Mouse (Mus musculus) v-Abl transformed pro-B cells (cell line): ENCODE data around the gene Ilf3.

Experiments
- in situ Hi-C, 2 experiments: fragments of 400-800 bp; cut with MboI; formaldehyde crosslinking; loops; one replicate each; pipeline ENCODE4 v1.15.1; 2025; ENCODE audit not compliant: unreplicated experiment in 2 of 2

Ilf3 gene

DNA sequence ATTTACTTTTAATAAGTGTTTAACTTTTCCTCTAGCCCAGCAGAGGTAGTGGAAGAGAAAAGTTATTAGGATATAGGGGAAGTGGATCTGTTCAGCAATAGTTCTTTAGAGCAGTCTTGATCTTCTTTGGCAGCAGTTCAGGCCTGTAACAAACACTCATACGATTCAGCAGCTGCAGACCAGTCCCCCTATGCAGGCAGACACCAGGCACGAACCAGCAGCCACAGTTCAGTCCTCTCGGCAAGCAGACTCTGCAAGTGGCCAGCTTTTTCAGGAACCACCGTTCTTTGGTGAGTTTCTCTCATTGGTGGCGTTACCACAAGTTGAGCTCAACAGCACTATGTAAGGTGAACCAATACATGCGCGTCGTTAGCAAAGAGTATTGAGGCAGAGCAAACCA, 31.2 kb upstream of the Ilf3 start:
- in situ Hi-C loops = no loop called here

DNA sequence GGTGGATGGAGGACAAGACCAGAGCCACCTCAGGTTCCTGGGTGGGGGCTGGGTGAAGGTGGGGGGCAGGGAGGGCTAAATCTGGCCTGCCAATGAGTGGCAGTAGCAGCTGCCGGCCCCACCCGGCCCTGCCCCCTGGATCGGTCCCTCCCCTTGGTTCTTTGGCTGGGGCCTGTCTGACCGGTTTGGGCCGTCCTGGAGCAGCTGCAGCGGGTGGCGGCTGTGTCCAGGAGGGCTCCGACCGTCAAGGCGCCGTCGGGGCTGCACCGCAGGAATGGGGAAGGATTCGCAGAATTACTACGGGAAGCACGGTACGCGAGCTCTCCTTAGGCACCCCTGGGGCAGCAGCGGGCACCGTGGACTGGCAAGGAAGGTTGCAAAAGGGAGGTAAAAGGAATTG, 30.0 kb upstream of the Ilf3 start:
- in situ Hi-C loops = no loop called here

DNA sequence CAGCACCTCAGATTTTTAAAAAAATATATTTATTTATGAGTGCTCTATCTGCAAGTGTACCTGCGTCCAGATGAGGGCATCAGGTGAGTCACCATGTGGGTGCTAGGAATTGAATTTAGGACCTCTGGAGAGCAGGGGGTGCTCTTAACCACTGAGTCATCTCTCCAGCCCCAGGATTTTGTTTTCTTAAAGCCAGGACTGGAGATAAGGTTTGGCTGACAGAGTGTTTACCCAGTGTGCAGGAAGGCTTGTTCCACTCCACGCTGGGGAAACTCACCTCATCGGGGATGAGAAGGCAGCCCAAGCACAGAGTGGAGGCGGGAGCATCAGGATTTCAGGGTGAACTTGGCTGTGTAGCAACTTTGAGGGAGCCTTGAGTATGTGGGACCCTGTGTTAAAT, 27.3 kb upstream of the Ilf3 start:
- in situ Hi-C loops = no loop called here

DNA sequence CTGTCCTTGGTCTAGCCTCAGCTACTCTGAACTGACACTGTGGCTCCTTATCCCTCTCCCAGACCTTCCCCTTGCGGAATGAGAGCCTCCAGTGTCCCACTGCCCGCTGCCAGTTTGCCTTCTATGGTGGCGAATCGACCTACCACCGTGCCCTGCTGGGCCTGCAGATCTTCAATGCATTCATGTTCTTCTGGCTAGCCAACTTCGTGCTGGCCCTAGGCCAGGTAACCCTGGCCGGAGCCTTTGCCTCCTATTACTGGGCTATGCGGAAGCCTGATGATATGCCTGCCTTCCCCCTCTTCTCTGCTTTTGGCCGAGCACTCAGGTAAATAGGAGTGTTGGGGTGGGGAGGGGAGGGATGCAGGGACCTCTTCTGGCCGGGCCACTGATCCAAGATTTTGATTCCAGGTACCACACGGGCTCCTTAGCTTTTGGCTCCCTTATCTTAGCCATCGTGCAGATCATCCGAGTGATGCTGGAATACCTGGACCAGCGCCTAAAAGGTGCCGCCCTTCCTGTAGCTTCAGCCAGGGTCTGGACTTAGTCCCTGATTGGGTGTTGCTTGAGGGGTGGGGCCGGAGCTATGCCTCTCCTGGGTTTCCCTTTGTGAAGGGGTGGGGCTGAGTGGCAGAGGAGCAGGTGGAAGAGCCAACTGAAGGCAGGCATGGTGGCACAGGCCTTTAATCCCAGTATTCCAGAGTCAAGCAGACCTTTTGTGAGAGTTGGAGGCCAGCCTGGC, 20.9 kb upstream of the Ilf3 start:
- in situ Hi-C loops = no loop called here

DNA sequence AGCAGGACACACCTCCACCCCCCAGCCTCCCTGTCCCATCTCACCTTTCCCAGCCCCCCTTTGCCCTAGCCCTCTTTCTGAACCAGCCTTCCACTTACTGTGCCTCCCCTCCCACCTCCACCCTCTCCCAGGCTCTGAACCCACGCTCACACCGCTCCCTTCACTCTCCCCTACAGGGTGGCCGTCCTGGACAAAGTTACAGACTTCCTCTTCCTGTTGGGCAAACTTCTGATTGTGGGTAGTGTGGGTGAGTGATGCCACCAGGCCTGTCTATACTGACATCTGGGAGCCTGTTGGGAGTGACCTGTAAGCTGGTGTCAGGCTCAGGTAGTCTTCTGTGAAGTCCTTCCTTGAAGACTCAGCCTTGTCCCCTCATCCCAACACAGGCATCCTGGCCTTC, 19.5 kb upstream of the Ilf3 start:
- in situ Hi-C loops = no loop called here

DNA sequence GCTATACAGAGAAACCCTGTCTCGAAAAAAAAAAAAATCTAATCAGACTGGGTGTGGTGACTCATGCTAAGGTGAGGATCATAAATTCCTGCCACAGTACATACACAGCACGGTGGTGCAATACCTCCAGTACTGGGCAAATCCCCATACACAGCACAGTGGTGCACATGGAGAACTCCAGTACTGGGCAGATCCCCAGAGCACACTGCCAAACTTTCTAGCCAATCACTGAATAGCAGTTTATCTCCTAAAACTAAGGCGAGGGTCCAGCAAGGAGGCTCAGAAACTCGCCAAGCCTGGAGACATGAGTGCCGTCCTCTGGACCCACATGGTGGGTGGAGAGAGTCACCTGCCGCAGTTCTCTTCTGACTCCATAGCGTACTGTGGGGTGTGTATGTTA, 16.5 kb upstream of the Ilf3 start:
- in situ Hi-C loops = loop anchor here (5.0 kb wide), 3 partner anchors 34 to 129 kb away; partner anchors contain the start of gene Ap1m2 (in 1 of the 2)

DNA sequence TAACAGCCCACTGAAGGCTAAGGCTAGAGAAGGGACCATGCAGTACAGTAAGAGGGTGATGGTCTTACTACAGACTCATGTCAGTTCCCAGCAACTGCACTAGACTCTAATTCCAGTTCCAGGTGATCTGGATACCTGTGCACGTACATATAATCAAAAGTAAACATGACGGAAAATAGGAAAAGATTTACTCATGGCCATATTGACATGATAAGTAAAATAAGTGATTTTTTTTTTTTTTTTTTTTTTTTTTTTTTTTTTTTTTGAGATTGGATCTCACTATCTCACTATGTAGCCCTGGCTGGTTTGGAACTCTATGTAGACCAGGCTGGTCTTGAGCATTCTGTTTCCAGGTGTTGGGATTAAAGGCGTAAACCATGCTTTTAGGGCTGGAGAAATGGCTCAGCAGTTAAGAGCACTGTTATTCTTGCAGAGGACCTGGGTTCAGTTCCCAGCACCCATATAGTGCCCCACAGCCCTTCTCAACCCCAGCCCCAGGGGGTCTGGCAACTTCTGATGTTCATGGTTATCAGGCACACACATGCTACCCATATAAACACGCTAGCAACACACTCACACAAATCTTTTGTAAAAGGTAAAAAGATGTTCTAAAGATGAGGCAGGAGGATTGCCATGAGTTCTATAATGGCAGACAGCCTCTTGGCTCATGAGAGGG, 15.8 kb upstream of the Ilf3 start:
- in situ Hi-C loops = loop anchor here (5.0 kb wide), 3 partner anchors 35 to 130 kb away; partner anchors contain the start of gene Ap1m2 (in 1 of the 2)

DNA sequence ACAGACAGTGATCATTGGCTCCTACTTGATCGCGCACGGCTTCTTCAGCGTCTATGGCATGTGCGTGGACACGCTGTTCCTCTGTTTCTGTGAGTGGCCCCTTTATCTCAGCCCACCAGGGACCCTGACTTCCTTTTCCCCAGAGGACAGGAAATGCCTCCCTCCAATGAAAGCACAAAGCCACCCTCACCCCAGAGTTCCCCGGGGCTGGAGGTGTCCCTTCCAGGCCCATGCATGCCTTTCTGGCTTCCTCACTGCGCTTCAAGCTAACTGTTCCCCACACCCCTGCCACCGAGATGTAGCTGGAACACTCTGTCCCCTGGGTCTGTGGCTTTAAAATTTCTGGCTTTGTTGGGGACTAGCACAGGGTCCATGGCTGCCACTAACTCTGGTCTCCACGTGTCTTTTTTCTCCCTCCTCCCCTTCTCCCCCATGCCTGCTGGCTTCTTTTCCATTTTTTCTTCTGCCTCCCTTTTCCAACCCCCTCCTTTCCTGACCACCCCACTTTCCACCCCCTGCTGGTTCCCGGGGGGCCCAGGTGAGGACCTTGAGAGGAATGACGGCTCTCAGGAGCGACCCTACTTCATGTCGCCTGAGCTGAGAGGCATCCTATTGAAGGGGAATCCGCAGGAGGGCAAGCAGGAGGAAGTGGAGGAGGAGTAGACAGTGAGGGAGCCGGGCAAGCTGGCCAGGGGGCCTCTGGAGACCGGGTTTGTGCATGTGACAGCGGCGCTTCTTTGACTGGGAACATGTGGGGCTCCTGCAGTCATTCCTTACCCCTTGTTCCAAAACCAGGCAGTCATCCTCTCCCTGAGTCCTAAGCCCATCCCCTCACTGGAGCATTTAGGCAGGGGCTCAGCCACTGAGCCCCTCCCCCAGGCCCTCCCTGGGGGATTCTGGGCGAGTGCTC, 15.0 kb upstream of the Ilf3 start:
- in situ Hi-C loops = loop anchor here (5.0 kb wide), 3 partner anchors 35 to 130 kb away; partner anchors contain the start of gene Ap1m2 (in 1 of the 2)

DNA sequence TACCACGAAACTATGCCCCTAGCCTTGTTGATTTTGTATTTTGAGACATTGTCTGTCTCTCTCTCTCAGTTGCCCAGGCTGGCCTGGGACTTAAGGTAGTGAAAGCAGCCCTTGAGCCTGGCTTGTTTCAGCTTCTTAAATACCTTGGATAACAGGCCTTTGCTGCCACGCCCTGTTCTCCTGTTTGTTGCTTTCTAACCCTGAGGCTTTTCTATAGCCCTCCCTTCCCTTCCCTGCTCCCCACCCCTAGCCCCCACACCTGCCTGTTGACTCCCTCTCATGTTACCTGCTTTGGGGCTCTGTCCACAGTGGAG, 14.3 kb upstream of the Ilf3 start:
- in situ Hi-C loops = loop anchor here (5.0 kb wide), 3 partner anchors 36 to 131 kb away; partner anchors contain the start of gene Ap1m2 (in 1 of the 2)

DNA sequence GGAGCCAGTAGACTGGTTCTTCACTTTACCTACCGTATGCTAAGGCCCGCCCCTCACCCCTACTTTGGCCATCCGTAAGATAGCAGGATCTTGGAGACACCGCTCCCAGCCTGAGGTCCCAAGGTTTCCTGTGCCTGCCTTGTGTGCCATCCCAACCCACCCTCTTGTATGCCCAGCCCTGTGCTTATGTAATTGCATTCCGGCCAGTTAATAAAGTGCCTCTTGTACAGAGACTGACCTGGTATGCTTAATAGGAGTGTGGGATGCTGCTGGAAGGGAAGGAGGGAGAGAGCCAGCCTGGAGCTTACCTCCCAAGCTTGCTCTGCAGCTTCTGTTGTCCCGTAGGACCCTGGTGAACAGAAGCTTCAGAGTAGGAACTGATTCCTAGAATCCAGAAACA, 12.9 kb upstream of the Ilf3 start:
- in situ Hi-C loops = loop anchor here (5.0 kb wide), 3 partner anchors 37 to 132 kb away; partner anchors contain the start of gene Ap1m2 (in 1 of the 2)

DNA sequence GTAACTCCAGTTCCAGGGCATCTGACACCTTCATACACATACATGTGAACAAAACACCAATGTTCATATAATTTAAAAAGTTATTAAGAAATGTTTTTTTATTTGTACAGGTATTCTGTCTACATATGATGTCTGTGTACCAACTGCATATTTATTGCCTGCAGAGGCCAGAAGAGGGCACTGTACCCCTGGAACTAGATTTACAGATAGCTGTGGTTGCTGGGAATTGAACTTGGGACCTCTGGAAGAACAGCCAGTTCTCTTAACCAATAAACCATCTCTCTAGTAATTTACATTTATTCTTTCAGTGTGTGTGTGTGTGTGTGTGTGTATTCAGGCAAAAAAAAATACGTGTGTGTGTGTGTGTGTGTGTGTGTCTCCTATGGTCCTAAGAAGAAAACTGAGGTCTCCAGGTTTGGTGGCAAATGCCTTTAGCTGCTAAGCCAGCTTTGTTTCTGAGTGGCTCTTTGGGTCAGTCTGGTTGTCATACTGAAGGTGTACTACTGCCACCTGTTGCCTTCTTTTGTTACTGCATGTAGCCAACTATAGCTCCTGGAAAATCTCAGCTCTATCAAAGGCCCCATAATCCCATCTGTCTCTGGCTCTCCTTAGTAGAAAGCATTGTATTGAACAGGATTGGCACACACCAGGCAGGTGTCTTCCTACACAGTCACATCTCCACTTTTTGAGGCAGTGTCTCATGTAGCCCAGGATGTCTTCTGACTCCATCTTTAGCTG, 10.5 kb upstream of the Ilf3 start:
- in situ Hi-C loops = no loop called here

DNA sequence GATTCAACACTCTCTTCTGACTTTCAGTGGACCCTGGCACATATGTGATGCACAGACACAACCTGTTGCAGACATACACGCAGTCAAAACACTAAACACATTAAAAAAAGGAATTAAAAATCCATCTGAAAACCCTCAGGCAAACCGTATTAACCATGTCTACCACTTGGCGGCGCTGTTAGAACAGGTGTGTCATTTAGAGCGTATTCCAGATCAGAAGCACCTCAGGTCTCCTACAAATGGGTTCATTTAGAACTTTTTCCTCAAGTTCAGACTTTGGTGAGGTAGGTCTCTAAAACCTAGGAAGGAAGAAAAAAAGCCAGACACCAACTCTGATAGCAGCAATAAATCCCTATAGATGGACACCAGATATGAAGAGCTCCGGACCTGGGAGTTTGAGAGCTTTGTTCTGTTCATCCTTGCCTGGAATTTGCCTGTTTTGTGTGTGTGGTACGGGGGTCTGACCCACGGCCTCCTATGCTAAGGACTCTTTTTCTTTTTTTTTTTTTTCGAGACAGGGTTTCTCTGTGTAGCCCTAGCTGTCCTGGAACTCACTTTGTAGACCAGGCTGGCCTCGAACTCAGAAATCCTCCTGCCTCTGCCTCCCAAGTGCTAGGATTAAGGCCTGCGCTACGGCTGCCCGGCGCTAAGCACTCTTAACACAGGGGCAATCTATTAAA, 990 bp upstream of the Ilf3 start:
- in situ Hi-C loops = loop anchor here (5.0 kb wide), 5 partner anchors 41 to 181 kb away; partner anchors contain the start of genes Carm1 (in 1 of the 2) and Qtrt1 (in 1 of the 2)

DNA sequence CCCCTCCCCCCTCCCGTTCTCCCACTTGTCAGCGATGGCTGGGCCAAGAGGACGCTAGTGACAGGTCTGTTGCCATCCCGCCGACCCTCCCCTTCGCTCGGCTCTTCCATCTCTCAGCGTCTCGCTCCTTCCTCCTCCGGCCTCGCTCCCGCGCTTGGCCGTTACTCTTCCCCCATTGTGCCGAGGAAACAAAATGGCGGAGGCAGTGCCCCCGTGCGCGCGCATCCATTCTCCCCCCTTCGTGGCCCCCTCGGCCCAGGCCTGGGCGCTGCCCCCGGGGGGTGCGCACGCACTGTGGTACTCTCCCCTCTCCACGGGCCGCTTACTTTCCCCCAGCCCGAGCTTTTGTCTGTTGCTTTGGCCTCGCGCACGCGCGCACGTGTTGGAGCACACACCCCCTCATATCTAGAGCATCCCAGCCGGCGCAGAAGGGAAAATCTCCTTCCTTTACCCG, 487 bp downstream of the Ilf3 start:
- in situ Hi-C loops = loop anchor here (5.0 kb wide), 5 partner anchors 39 to 179 kb away; partner anchors contain the start of genes Carm1 (in 1 of the 2) and Qtrt1 (in 1 of the 2)

DNA sequence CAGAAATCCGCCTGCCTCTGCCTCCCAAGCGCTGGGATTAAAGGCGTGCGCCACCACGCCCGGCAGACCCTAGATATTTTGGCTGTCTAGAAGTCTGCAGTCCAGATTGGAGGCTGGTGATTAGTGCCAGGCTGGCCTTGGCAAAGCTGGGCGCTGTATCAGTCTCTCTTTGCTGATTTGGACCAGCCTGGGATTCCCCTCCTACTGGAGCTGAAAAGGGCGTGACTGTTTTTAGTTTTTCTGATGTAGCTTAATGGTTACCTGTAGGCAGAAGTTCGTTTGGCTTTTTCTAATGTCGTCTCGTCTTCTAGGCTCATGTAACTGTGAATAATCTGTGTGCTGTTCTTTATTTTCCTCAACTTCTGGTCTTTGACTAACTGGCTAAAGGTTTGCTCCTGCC, 1.4 kb downstream of the Ilf3 start:
- in situ Hi-C loops = loop anchor here (5.0 kb wide), 5 partner anchors 38 to 178 kb away; partner anchors contain the start of genes Carm1 (in 1 of the 2) and Qtrt1 (in 1 of the 2)

DNA sequence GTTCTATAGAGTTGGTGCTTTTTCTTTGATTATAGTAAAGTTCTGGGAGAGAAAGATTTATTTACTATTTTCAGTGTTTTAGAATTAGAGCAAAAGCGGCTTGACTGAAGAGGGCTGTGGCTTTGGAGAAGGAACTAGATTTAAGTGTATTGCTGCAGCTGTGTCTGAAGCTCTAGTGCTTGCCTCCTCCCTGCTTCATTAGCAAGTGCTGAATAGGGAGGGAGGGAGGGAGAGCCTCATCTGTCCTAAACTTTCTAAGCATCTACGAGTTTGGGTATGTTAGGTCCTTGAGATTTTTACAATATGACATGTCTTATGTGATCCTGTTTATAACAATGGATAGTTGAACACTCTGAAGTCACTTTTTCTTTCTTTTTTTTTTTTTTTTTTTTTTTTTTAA, 3.2 kb downstream of the Ilf3 start:
- in situ Hi-C loops = no loop called here

DNA sequence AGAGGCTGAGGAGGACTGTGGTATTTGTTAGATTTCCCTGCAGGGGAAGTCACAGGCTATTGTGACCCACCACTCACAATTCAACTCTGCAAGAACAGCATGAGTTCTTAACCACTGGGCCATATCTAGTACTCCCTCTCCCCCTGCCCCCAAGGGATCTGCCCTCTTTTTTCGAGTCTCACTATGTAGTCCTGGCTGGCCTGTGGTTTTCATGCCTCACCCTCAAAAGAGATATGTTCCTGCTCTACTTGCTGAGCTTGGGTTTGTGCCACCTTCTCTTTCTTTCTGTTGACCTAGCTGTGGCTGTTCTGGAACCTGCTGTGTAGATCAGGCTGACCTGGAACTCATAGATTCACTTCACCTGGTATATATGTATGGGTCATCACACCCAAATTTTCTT, 4.8 kb downstream of the Ilf3 start:
- in situ Hi-C loops = no loop called here

DNA sequence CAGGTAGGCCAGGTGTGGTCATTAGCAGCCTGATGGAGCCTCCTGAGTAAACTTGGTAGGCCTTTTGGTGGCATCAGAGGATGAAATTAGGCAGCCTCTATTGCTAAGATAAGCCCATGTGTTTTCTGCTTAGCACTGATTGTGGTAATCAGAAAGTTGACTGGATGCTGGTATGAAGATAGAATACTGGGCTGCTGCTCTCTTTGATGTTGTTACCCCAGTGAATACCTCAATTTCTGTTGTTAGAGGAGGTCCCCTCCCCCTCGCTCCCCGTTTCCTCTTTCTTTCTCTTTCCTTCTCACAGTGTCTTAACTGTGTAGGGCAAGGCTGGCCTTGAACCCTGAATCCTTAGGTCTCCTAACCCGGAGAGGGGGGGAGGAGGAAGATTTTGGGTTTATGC, 11.5 kb downstream of the Ilf3 start:
- in situ Hi-C loops = no loop called here

DNA sequence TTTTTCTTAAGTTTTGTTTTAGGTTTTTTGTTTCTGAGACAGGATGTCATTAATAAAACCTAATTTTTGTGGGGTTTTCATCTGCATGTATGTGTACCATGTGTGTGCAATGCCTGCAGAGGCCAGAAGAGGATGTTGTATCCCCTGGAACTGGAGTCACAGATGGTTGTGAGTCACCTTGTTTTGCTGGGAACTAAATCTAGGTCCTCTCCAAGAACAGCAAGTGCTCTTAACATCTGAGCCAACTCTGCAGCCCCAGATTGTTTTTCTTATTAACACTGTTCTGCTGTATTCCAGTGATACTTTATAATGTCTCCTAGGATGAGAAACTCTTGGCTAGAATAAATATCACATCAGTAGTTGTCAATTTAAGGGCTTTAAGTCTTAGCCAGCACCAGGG, 13.2 kb downstream of the Ilf3 start:
- in situ Hi-C loops = no loop called here

DNA sequence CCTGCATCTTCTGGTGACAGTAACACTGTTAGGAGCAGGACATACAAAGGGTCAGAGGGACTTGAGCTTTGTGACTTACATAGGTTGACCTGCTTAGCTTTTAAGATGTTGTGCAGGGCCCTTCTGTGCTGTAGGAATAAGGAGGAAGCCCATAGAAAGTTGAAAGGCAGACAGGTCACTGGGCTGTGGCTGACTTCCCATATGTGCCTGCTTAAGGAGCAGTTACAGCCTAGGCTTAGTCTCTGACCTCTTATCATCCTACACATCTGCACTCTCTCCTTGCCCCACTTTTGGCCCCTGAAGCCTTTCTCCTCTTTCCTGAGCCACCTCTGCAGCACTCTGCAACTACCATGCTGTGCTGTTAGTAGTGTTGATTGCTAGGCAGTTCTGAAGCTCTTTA, 16.3 kb downstream of the Ilf3 start:
- in situ Hi-C loops = no loop called here
